In the genomic region with DNA sequence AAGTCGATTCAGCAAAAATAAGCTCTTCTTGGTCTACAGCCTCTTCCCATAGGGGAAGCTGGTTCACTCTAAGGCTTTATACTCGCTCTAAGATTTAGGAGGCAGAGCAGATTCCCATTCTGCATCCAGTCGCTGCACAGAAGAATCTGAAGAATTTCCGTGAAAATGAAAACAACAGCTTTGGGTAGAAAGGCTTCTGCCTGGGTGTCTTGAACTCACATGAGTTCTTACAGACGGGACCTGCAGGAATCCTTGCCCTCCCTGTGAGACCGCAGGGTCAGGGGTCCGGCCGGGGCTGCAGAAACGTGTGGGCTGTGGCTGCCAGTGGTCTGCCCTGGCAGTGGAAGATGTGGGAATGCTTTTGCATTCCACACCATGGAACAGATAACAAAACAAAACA, we compare ENCODE assay signal across 10 mouse cellular contexts.
DNase-seq lines count a peak whose midpoint lies in the region; ATAC-seq and TF ChIP-seq lines count a peak whose summit lies in the region.
"Had no signal": no experiment of that assay in that cellular context is flagged by ENCODE, and none has a peak within 500 bp of the region (broad histone marks: within the 10 kb centered on the region; RNA-seq: fewer than 3 reads in every experiment).

No protein-coding gene starts in this region.

- DNase-seq in forebrain, embryonic 10.5 days (ENCODE audit: extremely low spot score, low spot score), result no peak
- DNase-seq in forebrain, embryonic 14.5 days (ENCODE audit: low spot score), result no peak
- peak; percentile 22 for DNase-seq in kidney, adult 2 months
- no peak for DNase-seq in kidney, postnatal 14 days
- DNase-seq in Patski (ENCODE audit: low read depth, low spot score), result peak; percentile 53
- DNase-seq in gastrocnemius, adult 2 months, result no peak
- DNase-seq in urinary bladder, postnatal 4 days (ENCODE audit: low spot score in 2 of 2), result no peak

- no peak for ATAC-seq in forebrain, embryonic 14.5 days
- peak; percentile 82 for ATAC-seq in Patski
- ATAC-seq in limb, embryonic 12.5 days (ENCODE audit: insufficient number of reproducible peaks, insufficient read depth, low FRiP score, low TSS enrichment, low read depth), result no peak

- peaks cover 42% of the 10 kb centered on the region for H3K4me1 ChIP-seq in forebrain, embryonic 10.5 days
- peaks cover 4% of the 10 kb centered on the region for H3K4me1 ChIP-seq in forebrain, embryonic 14.5 days (ENCODE audit: control insufficient read depth, insufficient read depth, low read length)
- 0 out of 2 replicates have a peak, but pooled peaks cover 4% of the 10 kb centered on the region for H3K4me1 ChIP-seq in kidney, adult 2 months (ENCODE audit: control insufficient read depth, insufficient read depth, low read length)
- H3K4me1 ChIP-seq in limb, embryonic 12.5 days (replicated peaks), result peaks cover 46% of the 10 kb centered on the region

- POLR2A ChIA-PET in Patski (lab: Charles Lee), result no interaction called here

- H3K9me3 ChIP-seq in forebrain, embryonic 10.5 days, result no peaks in the 10 kb centered on the region
- no peaks in the 10 kb centered on the region for H3K9me3 ChIP-seq in forebrain, embryonic 14.5 days (replicated peaks; ENCODE audit: control insufficient read depth, low read length)
- H3K9me3 ChIP-seq in limb, embryonic 12.5 days, result no peaks in the 10 kb centered on the region
- H3K9me3 ChIP-seq: hindbrain, embryonic 12.5 days had no signal

- no peak overlapping the region for H3K9ac ChIP-seq in forebrain, embryonic 14.5 days (ENCODE audit: low read length)
- no peak overlapping the region for H3K9ac ChIP-seq in limb, embryonic 12.5 days (replicated peaks)
- H3K9ac ChIP-seq: hindbrain, embryonic 12.5 days had no signal

- H3K36me3 ChIP-seq in forebrain, embryonic 10.5 days (replicated peaks), result no peaks in the 10 kb centered on the region
- H3K36me3 ChIP-seq in forebrain, embryonic 14.5 days (ENCODE audit: control insufficient read depth, insufficient read depth, low read length), result no peaks in the 10 kb centered on the region
- no peaks in the 10 kb centered on the region for H3K36me3 ChIP-seq in kidney, adult 2 months (ENCODE audit: control insufficient read depth, insufficient read depth, low read length)
- no peaks in the 10 kb centered on the region for H3K36me3 ChIP-seq in limb, embryonic 12.5 days
- H3K36me3 ChIP-seq: hindbrain, embryonic 12.5 days had no signal

- in situ Hi-C loops in Patski (cut with MboI; ENCODE audit: low pct_unique_long_range_greater_than_20kb), result no loop called here

- no peak for TF ChIP-seq CTCF in kidney, adult 2 months (conservative IDR thresholded peaks at IDR 0.05; ENCODE audit: insufficient read depth, insufficient read length, low read depth, low read length)
- no peak for TF ChIP-seq CTCF in Patski (IDR thresholded peaks at IDR 0.05)
- TF ChIP-seq CTCF in gastrocnemius, adult 2 months (IDR thresholded peaks at IDR 0.05), result no peak

- 31% methylated on average over 9 of the region's 9 CpGs for WGBS in forebrain, embryonic 10.5 days
- 45% methylated on average over 9 of the region's 9 CpGs for WGBS in forebrain, embryonic 14.5 days
- 45% methylated on average over 9 of the region's 9 CpGs for WGBS in kidney, adult 2 months
- WGBS in limb, embryonic 12.5 days, result 17% methylated on average over 9 of the region's 9 CpGs

- TF ChIP-seq POLR2A in kidney, adult 2 months (IDR thresholded peaks at IDR 0.05; ENCODE audit: low read depth, low read length), result no peak

- no peak overlapping the region for H3K4me2 ChIP-seq in forebrain, embryonic 14.5 days (ENCODE audit: low read length)
- H3K4me2 ChIP-seq in limb, embryonic 12.5 days, result peak overlapping the region; percentile 27; the same call in 1 of the 2 replicates
- H3K4me2 ChIP-seq: hindbrain, embryonic 12.5 days; liver, embryonic 11.5 days had no signal

- peak overlapping the region; percentile 65; the same call in 1 of the 2 replicates for H3K27ac ChIP-seq in forebrain, embryonic 10.5 days
- no peak overlapping the region for H3K27ac ChIP-seq in forebrain, embryonic 14.5 days (ENCODE audit: low read depth, low read length)
- peak overlapping the region; percentile 55; the same call in 1 of the 2 replicates for H3K27ac ChIP-seq in kidney, adult 2 months (ENCODE audit: insufficient read depth, low read depth, low read length)
- peak overlapping the region; percentile 67; the same call in 1 of the 2 replicates for H3K27ac ChIP-seq in limb, embryonic 12.5 days
- H3K27ac ChIP-seq in gastrocnemius, adult 2 months, result no peak overlapping the region
- H3K27ac ChIP-seq: hindbrain, embryonic 12.5 days had no signal

- no peak overlapping the region for H3K4me3 ChIP-seq in forebrain, embryonic 10.5 days
- H3K4me3 ChIP-seq in forebrain, embryonic 14.5 days (ENCODE audit: low read depth, low read length), result no peak overlapping the region
- H3K4me3 ChIP-seq in kidney, adult 2 months (ENCODE audit: insufficient read depth, low read depth, low read length), result no peak overlapping the region
- H3K4me3 ChIP-seq in limb, embryonic 12.5 days (replicated peaks), result no peak overlapping the region
- no peak overlapping the region for H3K4me3 ChIP-seq in gastrocnemius, adult 2 months
- H3K4me3 ChIP-seq: hindbrain, embryonic 12.5 days had no signal

- no peaks in the 10 kb centered on the region for H3K27me3 ChIP-seq in forebrain, embryonic 10.5 days (ENCODE audit: poor library complexity, severe bottlenecking)
- no peaks in the 10 kb centered on the region for H3K27me3 ChIP-seq in forebrain, embryonic 14.5 days (replicated peaks; ENCODE audit: control insufficient read depth, insufficient read depth, low read length)
- no peaks in the 10 kb centered on the region for H3K27me3 ChIP-seq in kidney, adult 2 months (replicated peaks; ENCODE audit: control insufficient read depth, insufficient read depth, low read length)
- H3K27me3 ChIP-seq in Patski, result no peaks in the 10 kb centered on the region
- H3K27me3 ChIP-seq in limb, embryonic 12.5 days, result peaks cover 13% of the 10 kb centered on the region; the same call in 1 of the 2 replicates
- H3K27me3 ChIP-seq: hindbrain, embryonic 12.5 days had no signal

- intact Hi-C loops in gastrocnemius, adult 2 months (cut with DNase I), result no loop called here

- CTCF ChIA-PET in Patski (lab: Charles Lee), result no interaction called here

Comparison
In these comparisons a context has a peak if more than half of its experiments do, and no peak if none do; other contexts are left out.
1. DNase-seq: peak in kidney, adult 2 months (single experiment) and Patski (single experiment); none in forebrain, embryonic 10.5 days (single experiment), forebrain, embryonic 14.5 days (single experiment), kidney, postnatal 14 days (single experiment), gastrocnemius, adult 2 months (single experiment) and urinary bladder, postnatal 4 days (0 of 2).
2. H3K27ac ChIP-seq: peak in forebrain, embryonic 10.5 days (single experiment), kidney, adult 2 months (single experiment) and limb, embryonic 12.5 days (single experiment); none in forebrain, embryonic 14.5 days (single experiment) and gastrocnemius, adult 2 months (single experiment).